Mouse (Mus musculus) intestine, postnatal 0 days (tissue): ENCODE data around the gene Ush1g. TPM values are rescaled to one million over a fixed set of nuclear protein-coding genes. Genes with fewer than 3 reads are reported as not detected.
A peak's percentile ranks its signal among the peaks of the same experiment; 100 is the strongest.

Experiments
- ATAC-seq: fragments of 200-750 bp; cut with Nextera tagmentation; 2 replicates; pipeline ENCODE4 v1.8.0; 2017; ENCODE audit warnings: mild to moderate bottlenecking, moderate TSS enrichment, moderate library complexity
- H3K27ac ChIP-seq: fragments of 300-500 bp; sonication (generic); 2 replicates; pipeline ENCODE4 v1.5.1; 2014; ENCODE audit warnings: mild to moderate bottlenecking, low read depth, low read length, moderate library complexity
- H3K27me3 ChIP-seq: fragments of 300-500 bp; sonication (generic); replicated peaks from 2 replicates; pipeline ENCODE4 v1.6.1; 2014; ENCODE audit warnings: low read length, mixed read lengths; ENCODE audit not compliant: control insufficient read depth, insufficient read depth
- H3K36me3 ChIP-seq: fragments of 300-500 bp; sonication (generic); 2 replicates; pipeline ENCODE4 v1.6.1; 2014; ENCODE audit warnings: mild to moderate bottlenecking, moderate library complexity; ENCODE audit not compliant: control insufficient read depth, insufficient read depth
- H3K4me1 ChIP-seq: fragments of 300-500 bp; sonication (generic); replicated peaks from 2 replicates; pipeline ENCODE4 v1.6.1; 2014; ENCODE audit warnings: antibody characterized with exemption, low read length, mixed read lengths; ENCODE audit not compliant: control insufficient read depth, insufficient read depth
- H3K4me2 ChIP-seq: fragments of 300-500 bp; sonication (generic); replicated peaks from 2 replicates; pipeline ENCODE4 v1.6.1; 2014; ENCODE audit warnings: low read depth, mild to moderate bottlenecking, moderate library complexity
- H3K4me3 ChIP-seq: fragments of 300-500 bp; sonication (generic); 2 replicates; pipeline ENCODE4 v1.5.1; 2014; ENCODE audit warnings: low read depth, low read length
- H3K9ac ChIP-seq: fragments of 300-500 bp; sonication (generic); 2 replicates; pipeline ENCODE4 v1.6.1; 2014; ENCODE audit warnings: mild to moderate bottlenecking, low read depth, low read length
- H3K9me3 ChIP-seq: fragments of 300-500 bp; sonication (generic); 2 replicates; pipeline ENCODE4 v1.6.1; 2016; ENCODE audit warnings: mixed run types; ENCODE audit not compliant: control insufficient read depth
- CTCF ChIP-seq: sonication (generic); IDR thresholded peaks from 2 replicates; pipeline ENCODE4 v1.5.1; 2016; ENCODE audit warnings: low read depth, mild to moderate bottlenecking, control low read depth, antibody characterized with exemption, moderate library complexity
- WGBS: fragments of 180-500 bp; shearing (Covaris S2); extraction: QIAGEN DNeasy Blood & Tissue Kit; methylation state at CpG from one replicate; pipeline ENCODE4 v1.1.7; 2014; 5-methylcytosine and 5-hydroxymethylcytosine counted together
- polyA plus RNA-seq: library from polyadenylated mRNA; unstranded; fragments of >200 nt; fragmentation: Nextera tagmentation; extraction: Ambion mirVana; gene quantifications from 2 replicates; pipeline ENCODE4 v1.2.1, GENCODE M21; 2015

The Ush1g gene
- polyA plus RNA-seq, 1 experiment from 2014 or later: 0.09 TPM

- H3K4me3 ChIP-seq: peak overlapping the region; percentile 48
- 17% methylated on average over 7 of the region's 7 CpGs for WGBS
- H3K4me1 ChIP-seq: peaks cover 3% of the 10 kb centered on the region; the same call in 1 of the 2 replicates
- TF ChIP-seq CTCF: no peak
- no peaks in the 10 kb centered on the region for H3K36me3 ChIP-seq
- no peaks in the 10 kb centered on the region for H3K27me3 ChIP-seq
- no peak for ATAC-seq
- peak overlapping the region; percentile 66 for H3K4me2 ChIP-seq
- H3K9me3 ChIP-seq: no peaks in the 10 kb centered on the region
- peak overlapping the region; percentile 75 for H3K27ac ChIP-seq
- H3K9ac ChIP-seq: 0 out of 2 replicates have a peak overlapping the region, but pooled peaks have one; percentile 1
Measured at GRCm38 (mm10) chr11:115277604-115277975, 44.3 kb downstream of the Ush1g start.

DNA sequence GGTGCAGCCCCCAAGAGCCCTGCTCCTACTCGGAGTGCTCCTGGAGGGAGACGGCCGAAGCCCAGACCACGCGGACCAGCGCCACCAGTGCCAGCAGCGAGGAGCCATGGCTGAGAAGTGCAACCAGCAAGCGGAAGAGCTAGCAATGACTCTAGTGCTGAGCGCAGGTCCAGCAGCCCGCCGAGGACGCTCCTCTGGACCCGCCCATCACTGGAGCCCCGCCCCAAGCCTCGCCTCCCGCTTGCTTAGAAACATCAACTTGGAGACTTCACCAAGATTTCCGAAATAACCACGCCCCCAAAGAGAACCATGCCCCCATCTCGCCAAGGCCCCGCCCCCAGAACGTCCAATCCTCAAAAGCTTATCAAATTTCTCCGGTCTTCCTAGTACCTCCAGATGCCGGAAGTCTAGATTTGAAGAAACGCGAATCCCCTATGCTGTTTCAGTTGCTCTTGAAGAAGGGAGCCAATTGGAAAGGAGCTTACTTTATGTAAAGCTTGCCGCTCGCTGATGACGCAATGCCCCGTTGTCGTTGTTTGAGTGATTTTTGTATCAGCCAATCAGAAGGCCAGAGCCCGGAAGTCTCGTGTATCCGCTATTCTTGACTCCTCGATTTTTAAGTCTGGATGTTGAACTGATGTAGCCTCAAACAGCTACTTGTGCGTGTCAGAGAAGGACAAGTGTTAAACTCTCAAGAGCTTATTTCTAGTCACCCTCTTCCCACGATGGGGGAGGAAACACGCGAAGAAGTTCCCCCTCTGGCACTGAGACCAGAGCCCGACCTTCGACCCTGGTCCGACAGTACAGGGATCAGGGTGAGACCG is 44.8 kb downstream of the Ush1g start, which contains the start of gene Fdxr:
Gene Fdxr, minus strand, starts transcription at position 271 of the 824 bp plus-strand sequence.
- Histone ChIP-seq H3K27ac (peak within 1 kb of the TSS; percentile 75), H3K36me3 (peaks cover 2% of the 10 kb centered on the region; the same call in 1 of the 2 replicates), H3K4me1 (peaks cover 3% of the 10 kb centered on the region; the same call in 1 of the 2 replicates), H3K4me2 (peak within 1 kb of the TSS; percentile 96), H3K9me3 (no peaks in the 10 kb centered on the region), H3K27me3 (no peaks in the 10 kb centered on the region), H3K4me3 (peak within 1 kb of the TSS; percentile 60), H3K9ac (peak within 1 kb of the TSS; percentile 54)
- TF ChIP-seq CTCF: peak; percentile 36
- under 1% methylated on average over 42 of the region's 42 CpGs for WGBS
- ATAC-seq: peak; percentile 97

- no peaks in the 10 kb centered on the region for H3K9me3 ChIP-seq
- no peak for ATAC-seq
- peaks cover 3% of the 10 kb centered on the region; the same call in 1 of the 2 replicates for H3K4me1 ChIP-seq
- peaks cover 4% of the 10 kb centered on the region; the same call in 1 of the 2 replicates for H3K36me3 ChIP-seq
- H3K4me3 ChIP-seq: peak overlapping the region; percentile 60; the same call in 1 of the 2 replicates
- no peak for TF ChIP-seq CTCF
- no peak overlapping the region for H3K27ac ChIP-seq
- H3K27me3 ChIP-seq: no peaks in the 10 kb centered on the region
- peak overlapping the region; percentile 96 for H3K4me2 ChIP-seq
- 65% methylated on average over 3 of the region's 3 CpGs for whole genome bisulfite sequencing
- peak overlapping the region; percentile 54; the same call in 1 of the 2 replicates for H3K9ac ChIP-seq
Measured at GRCm38 (mm10) chr11:115275954-115276353, 45.9 kb downstream of the Ush1g start.

GRCm38 (mm10) chr11:115275509-115275908 is 46.3 kb downstream of the Ush1g start:
- peaks cover 4% of the 10 kb centered on the region; the same call in 1 of the 2 replicates for H3K36me3 ChIP-seq
- H3K27ac ChIP-seq: no peak overlapping the region
- no peak overlapping the region for H3K4me3 ChIP-seq
- H3K9ac ChIP-seq: no peak overlapping the region
- H3K9me3 ChIP-seq: no peaks in the 10 kb centered on the region
- no peaks in the 10 kb centered on the region for H3K27me3 ChIP-seq
- peaks cover 3% of the 10 kb centered on the region; the same call in 1 of the 2 replicates for H3K4me1 ChIP-seq
- no peak for ATAC-seq
- H3K4me2 ChIP-seq: peak overlapping the region; percentile 96; the same call in 1 of the 2 replicates
- TF ChIP-seq CTCF: no peak
- WGBS: 50% methylated on average over 6 of the region's 6 CpGs

GRCm38 (mm10) chr11:115274771-115275170 is 47.1 kb downstream of the Ush1g start:
- Histone ChIP-seq H3K36me3 (peaks cover 4% of the 10 kb centered on the region; the same call in 1 of the 2 replicates), H3K9ac (no peak overlapping the region), H3K4me1 (peaks cover 3% of the 10 kb centered on the region; the same call in 1 of the 2 replicates), H3K9me3 (no peaks in the 10 kb centered on the region), H3K4me3 (no peak overlapping the region), H3K4me2 (no peak overlapping the region), H3K27ac (no peak overlapping the region), H3K27me3 (no peaks in the 10 kb centered on the region)
- TF ChIP-seq CTCF: no peak
- 72% methylated on average over 6 of the region's 6 CpGs for WGBS
- no peak for ATAC-seq

GRCm38 (mm10) chr11:115274178-115274577 is 47.7 kb downstream of the Ush1g start:
- Histone ChIP-seq H3K27ac (no peak overlapping the region), H3K4me1 (peaks cover 3% of the 10 kb centered on the region; the same call in 1 of the 2 replicates), H3K36me3 (peaks cover 7% of the 10 kb centered on the region), H3K9ac (no peak overlapping the region), H3K4me2 (no peak overlapping the region), H3K4me3 (no peak overlapping the region), H3K27me3 (no peaks in the 10 kb centered on the region), H3K9me3 (no peaks in the 10 kb centered on the region)
- ATAC-seq: no peak
- TF ChIP-seq CTCF: no peak
- WGBS: 81% methylated on average over 7 of the region's 7 CpGs
